ENCODE assay signal across 9 mouse cellular contexts in genomic region chr16:17292751-17293150, GRCm38 (mm10). TPM values are rescaled to one million over a fixed set of nuclear protein-coding genes. Genes with fewer than 3 reads are reported as not detected.
DNase-seq lines count a peak whose midpoint lies in the region; ATAC-seq and TF ChIP-seq lines count a peak whose summit lies in the region.
"Had no signal": no experiment of that assay in that cellular context is flagged by ENCODE, and none has a peak within 500 bp of the region (broad histone marks: within the 10 kb centered on the region; RNA-seq: fewer than 3 reads in every experiment).

No protein-coding gene starts in this region.

- no peak overlapping the region for H3K4me2 ChIP-seq in kidney, embryonic 16.5 days (replicated peaks; ENCODE audit: low read depth, low read length)

- H3K27ac ChIP-seq in kidney, embryonic 16.5 days (ENCODE audit: low read length): no peak overlapping the region
- no peak overlapping the region for H3K27ac ChIP-seq in cerebellum, adult 2 months (ENCODE audit: insufficient read depth, low read length)
- H3K27ac ChIP-seq in gastrocnemius, adult 2 months: no peak overlapping the region

- no peaks in the 10 kb centered on the region for H3K27me3 ChIP-seq in kidney, embryonic 16.5 days (ENCODE audit: insufficient read depth, low read length)
- no peaks in the 10 kb centered on the region for H3K27me3 ChIP-seq in cerebellum, adult 2 months (ENCODE audit: control insufficient read depth, insufficient read depth, low read length)
- H3K27me3 ChIP-seq: megakaryocyte, embryonic 14.5 days had no signal

- no peak for TF ChIP-seq POLR2A in cerebellum, adult 2 months (IDR thresholded peaks at IDR 0.05; ENCODE audit: borderline replicate concordance, insufficient read depth, low read length)

- H3K9ac ChIP-seq in kidney, embryonic 16.5 days (replicated peaks; ENCODE audit: low read length): no peak overlapping the region

- 2% methylated on average over 2 of the region's 2 CpGs for WGBS in kidney, embryonic 16.5 days
- 2% methylated on average over 2 of the region's 2 CpGs for WGBS in cerebellum, adult 2 months

- ATAC-seq in kidney, embryonic 16.5 days (ENCODE audit: low FRiP score, low TSS enrichment): no peak

- H3K4me1 ChIP-seq in kidney, embryonic 16.5 days (ENCODE audit: insufficient read depth, low read length): no peaks in the 10 kb centered on the region
- H3K4me1 ChIP-seq in cerebellum, adult 2 months (ENCODE audit: control insufficient read depth, insufficient read depth, low read length): no peaks in the 10 kb centered on the region
- H3K4me1 ChIP-seq: megakaryocyte, embryonic 14.5 days had no signal

- DNase-seq in kidney, adult 11 months: peak; percentile 23
- DNase-seq in MEL-GATA-1-ER (ENCODE audit: extremely low read depth, low read depth): peak; percentile 36
- DNase-seq in cerebellum, adult 2 months: peak; percentile 46 to 76
- peak; percentile 73 for DNase-seq in gastrocnemius, adult 2 months
- DNase-seq in left cerebral cortex, postnatal 14 days (ENCODE audit: low spot score in 2 of 2): peak; percentile 40 to 65
- peak; percentile 50 to 68 for DNase-seq in monocyte, adult 2 months (ENCODE audit: low read depth in 1 of 2, low spot score in 2 of 2)
- DNase-seq in thymus, postnatal 0 days (ENCODE audit: low spot score): peak; percentile 82

- peak; percentile 92 for TF ChIP-seq CTCF in cerebellum, adult 2 months (IDR thresholded peaks at IDR 0.05; ENCODE audit: borderline replicate concordance, insufficient read depth, low read depth, low read length)
- peak; percentile 99 for TF ChIP-seq CTCF in gastrocnemius, adult 2 months (IDR thresholded peaks at IDR 0.05)

- H3K36me3 ChIP-seq in kidney, embryonic 16.5 days (ENCODE audit: insufficient read depth, low read length): peaks cover 40% of the 10 kb centered on the region

- no peak overlapping the region for H3K4me3 ChIP-seq in kidney, embryonic 16.5 days (ENCODE audit: low read length)
- H3K4me3 ChIP-seq in cerebellum, adult 2 months (replicated peaks; ENCODE audit: insufficient read depth, low read depth, low read length): no peak overlapping the region
- no peak overlapping the region for H3K4me3 ChIP-seq in gastrocnemius, adult 2 months
- H3K4me3 ChIP-seq: megakaryocyte, embryonic 14.5 days had no signal

- no peaks in the 10 kb centered on the region for H3K9me3 ChIP-seq in kidney, embryonic 16.5 days (ENCODE audit: low read length)
- H3K9me3 ChIP-seq: megakaryocyte, embryonic 14.5 days had no signal

- intact Hi-C loops in gastrocnemius, adult 2 months (cut with DNase I): no loop called here
- intact Hi-C loops in left cerebral cortex, postnatal 14 days (cut with DNase I): no loop called here

RNA-seq across cellular contexts. Expression of gene Tmem191c, which starts 16.9 kb away (rescaled TPM):
- 19.2 and 19.4 TPM in 2 replicates for polyA plus RNA-seq in kidney, embryonic 16.5 days (2015; fragmentation: Nextera tagmentation; extraction: Ambion mirVana)
- 59.3 and 66.9 TPM in 2 replicates for polyA plus RNA-seq in cerebellum, adult 2 months (2012; rRNA removed)
- total RNA-seq in gastrocnemius, adult 2 months (2021): 1 to 10 TPM in 1 of 2 experiments, under 1 TPM in 1; 0.92 to 1.7 TPM
- 100 to 1,000 TPM; 118 to 134 TPM for total RNA-seq in left cerebral cortex, postnatal 14 days (2021)
- 33.3 and 50.5 TPM in 2 replicates for polyA plus RNA-seq in thymus, postnatal 0 days (2015; fragmentation: Nextera tagmentation; extraction: Ambion mirVana)

RNA-seq across cellular contexts. Expression of gene Serpind1, which starts 38.4 kb away (rescaled TPM):
- 0.69 and 0.89 TPM in 2 replicates for polyA plus RNA-seq in kidney, embryonic 16.5 days (2015; fragmentation: Nextera tagmentation; extraction: Ambion mirVana)
- polyA plus RNA-seq in cerebellum, adult 2 months (2012; rRNA removed): 6.0 and 6.5 TPM in 2 replicates
- total RNA-seq in gastrocnemius, adult 2 months (2021): under 1 TPM; 0.15 to 0.28 TPM
- total RNA-seq in left cerebral cortex, postnatal 14 days (2021): 1 to 10 TPM; 1.8 TPM
- polyA plus RNA-seq in thymus, postnatal 0 days (2015; fragmentation: Nextera tagmentation; extraction: Ambion mirVana): 0.15 and 0.30 TPM in 2 replicates

RNA-seq across cellular contexts. Expression of gene Hic2, which starts 59.4 kb away (rescaled TPM):
- polyA plus RNA-seq in kidney, embryonic 16.5 days (2015; fragmentation: Nextera tagmentation; extraction: Ambion mirVana): 4.9 and 5.4 TPM in 2 replicates
- polyA plus RNA-seq in cerebellum, adult 2 months (2012; rRNA removed): 4.1 TPM in 2 replicates
- 1 to 10 TPM; 1.1 to 1.8 TPM for total RNA-seq in gastrocnemius, adult 2 months (2021)
- total RNA-seq in left cerebral cortex, postnatal 14 days (2021): 1 to 10 TPM; 4.8 to 5.0 TPM
- 1.5 and 2.2 TPM in 2 replicates for polyA plus RNA-seq in thymus, postnatal 0 days (2015; fragmentation: Nextera tagmentation; extraction: Ambion mirVana)

Comparison
In these comparisons a context has a peak if more than half of its experiments do, and no peak if none do; other contexts are left out.
1. DNase-seq: peak in every context shown above with its lines; median percentile 82 in thymus, postnatal 0 days; 73 in gastrocnemius, adult 2 months; 61 in cerebellum, adult 2 months; 59 in monocyte, adult 2 months; 52 in left cerebral cortex, postnatal 14 days; 36 in MEL-GATA-1-ER; 23 in kidney, adult 11 months.